Comparison of ENCODE assay signal across 8 mouse cellular contexts in genomic region chr5:105868593-105868992, GRCm38 (mm10). TPM values are rescaled to one million over a fixed set of nuclear protein-coding genes. Genes with fewer than 3 reads are reported as not detected.
DNase-seq lines count a peak whose midpoint lies in the region; ATAC-seq and TF ChIP-seq lines count a peak whose summit lies in the region.

No protein-coding gene starts in this region.

- no peaks in the 10 kb centered on the region for H3K36me3 ChIP-seq in intestine, embryonic 15.5 days
- H3K36me3 ChIP-seq in midbrain, embryonic 13.5 days, result no peaks in the 10 kb centered on the region
- no peaks in the 10 kb centered on the region for H3K36me3 ChIP-seq in small intestine, adult 2 months (ENCODE audit: control insufficient read depth, insufficient read depth, low read length)

- no peaks in the 10 kb centered on the region; the same call in 1 of the 2 replicates for H3K4me1 ChIP-seq in intestine, embryonic 15.5 days (replicated peaks)
- H3K4me1 ChIP-seq in midbrain, embryonic 13.5 days (replicated peaks), result peaks cover 12% of the 10 kb centered on the region; the same call in 1 of the 2 replicates
- H3K4me1 ChIP-seq in small intestine, adult 2 months (ENCODE audit: control insufficient read depth, insufficient read depth, insufficient read length, low read length), result 0 out of 2 replicates have a peak, but pooled peaks cover 2% of the 10 kb centered on the region

- H3K9ac ChIP-seq in intestine, embryonic 15.5 days, result no peak overlapping the region
- H3K9ac ChIP-seq in midbrain, embryonic 13.5 days (replicated peaks), result no peak overlapping the region

- TF ChIP-seq CTCF in small intestine, adult 2 months (IDR thresholded peaks at IDR 0.05; ENCODE audit: extremely low read depth, insufficient read length, insufficient replicate concordance, low read depth, low read length), result peak; percentile 83; the same call in 1 of the 2 replicates

- no peaks in the 10 kb centered on the region for H3K9me3 ChIP-seq in intestine, embryonic 15.5 days
- H3K9me3 ChIP-seq in midbrain, embryonic 13.5 days, result no peaks in the 10 kb centered on the region

- no peaks in the 10 kb centered on the region for H3K27me3 ChIP-seq in intestine, embryonic 15.5 days (replicated peaks)
- H3K27me3 ChIP-seq in midbrain, embryonic 13.5 days, result no peaks in the 10 kb centered on the region
- H3K27me3 ChIP-seq in small intestine, adult 2 months (ENCODE audit: control insufficient read depth, insufficient read depth, low read length), result no peaks in the 10 kb centered on the region

- intact Hi-C loops in gastrocnemius, postnatal 36 days (cut with DNase I), result loop anchor here (2.0 kb wide), 1 partner anchor 182 kb away; no protein-coding TSS in a partner anchor
- intact Hi-C loops in left cerebral cortex, postnatal 14 days (cut with DNase I), result loop anchor here (2.0 to 5.0 kb wide), 3 partner anchors 184 to 464 kb away; no protein-coding TSS in a partner anchor

- peak; percentile 57 to 68 for DNase-seq in urinary bladder, adult 18-20 months (ENCODE audit: low spot score in 2 of 2)
- no peak for DNase-seq in urinary bladder, postnatal 10 days (ENCODE audit: low spot score)
- peak; percentile 90 for DNase-seq in embryo, embryonic 10 days (ENCODE audit: low spot score)
- peak; percentile 69 to 80 for DNase-seq in gastrocnemius, postnatal 36 days
- peak; percentile 83 to 89 for DNase-seq in left cerebral cortex, postnatal 14 days (ENCODE audit: low spot score in 2 of 2)

- TF ChIP-seq POLR2A in small intestine, adult 2 months (IDR thresholded peaks at IDR 0.05; ENCODE audit: low read depth, low read length), result no peak

- 0 out of 2 replicates have a peak, but pooled peaks have one; percentile 29 for ATAC-seq in intestine, embryonic 15.5 days
- ATAC-seq in midbrain, embryonic 13.5 days, result peak; percentile 82

- no peak overlapping the region for H3K27ac ChIP-seq in intestine, embryonic 15.5 days
- H3K27ac ChIP-seq in midbrain, embryonic 13.5 days, result no peak overlapping the region
- H3K27ac ChIP-seq in small intestine, adult 2 months (ENCODE audit: insufficient read depth, low read depth, low read length), result no peak overlapping the region

- H3K4me3 ChIP-seq in intestine, embryonic 15.5 days (replicated peaks), result no peak overlapping the region
- H3K4me3 ChIP-seq in midbrain, embryonic 13.5 days (replicated peaks), result no peak overlapping the region
- no peak overlapping the region for H3K4me3 ChIP-seq in small intestine, adult 2 months (ENCODE audit: low read depth, low read length)

- WGBS in intestine, embryonic 15.5 days, result 27% methylated on average over 3 of the region's 3 CpGs
- WGBS in midbrain, embryonic 13.5 days, result 28% methylated on average over 3 of the region's 3 CpGs
- 26% methylated on average over 3 of the region's 3 CpGs for WGBS in small intestine, adult 2 months

- no peak overlapping the region for H3K4me2 ChIP-seq in intestine, embryonic 15.5 days (replicated peaks)
- no peak overlapping the region for H3K4me2 ChIP-seq in midbrain, embryonic 13.5 days (replicated peaks)

RNA-seq across cellular contexts. Expression of gene Zfp326, which starts 7.8 kb away (rescaled TPM):
- 1 to 10 TPM; 6.2 to 9.5 TPM for total RNA-seq in gastrocnemius, postnatal 36 days (2021)
- polyA plus RNA-seq in intestine, embryonic 15.5 days (2015; fragmentation: Nextera tagmentation; extraction: Ambion mirVana), result 29.0 and 32.7 TPM in 2 replicates
- 10 to 100 TPM; 37.0 to 40.0 TPM for total RNA-seq in left cerebral cortex, postnatal 14 days (2021)
- polyA plus RNA-seq in midbrain, embryonic 13.5 days (2015; fragmentation: Nextera tagmentation; extraction: Ambion mirVana), result 58.6 and 63.1 TPM in 2 replicates
- 2.3 and 6.6 TPM in 2 replicates for polyA plus RNA-seq in small intestine, adult 2 months (2012; rRNA removed)
